Mouse (Mus musculus) neural tube, embryonic 12.5 days (tissue): ENCODE data around the gene Gm10031. TPM values are rescaled to one million over a fixed set of nuclear protein-coding genes. Genes with fewer than 3 reads are reported as not detected.
"Not testable (repeated sequence)": the region's sequence is repeated elsewhere in the genome, so short reads cannot be mapped to it uniquely, and the experiment has no call there.

Source experiments
- ATAC-seq: fragments of 200-750 bp; cut with Nextera tagmentation; 2 replicates; pipeline ENCODE4 v1.8.0; 2017; ENCODE audit warnings: low read depth, mild to moderate bottlenecking, moderate TSS enrichment, moderate library complexity; ENCODE audit not compliant: low FRiP score
- H3K27ac ChIP-seq: fragments of 300-500 bp; sonication (generic); 2 replicates; pipeline ENCODE4 v1.5.1; 2016
- H3K27me3 ChIP-seq: fragments of 300-500 bp; sonication (generic); replicated peaks from 2 replicates; pipeline ENCODE4 v1.6.1; 2016; ENCODE audit warnings: mild to moderate bottlenecking
- H3K36me3 ChIP-seq: fragments of 300-500 bp; sonication (generic); 2 replicates; pipeline ENCODE4 v1.6.1; 2016; ENCODE audit warnings: mild to moderate bottlenecking
- H3K4me1 ChIP-seq: fragments of 300-500 bp; sonication (generic); 2 replicates; pipeline ENCODE4 v1.6.1; 2016
- H3K4me2 ChIP-seq: fragments of 300-500 bp; sonication (generic); replicated peaks from 2 replicates; pipeline ENCODE4 v1.6.1; 2016; ENCODE audit warnings: mild to moderate bottlenecking
- H3K4me3 ChIP-seq: fragments of 300-500 bp; sonication (generic); 2 replicates; pipeline ENCODE4 v1.5.1; 2016
- H3K9ac ChIP-seq: fragments of 300-500 bp; sonication (generic); 2 replicates; pipeline ENCODE4 v1.6.1; 2016; ENCODE audit warnings: mild to moderate bottlenecking
- H3K9me3 ChIP-seq: fragments of 300-500 bp; sonication (generic); 2 replicates; pipeline ENCODE4 v1.6.1; 2016; ENCODE audit warnings: mild to moderate bottlenecking
- WGBS: fragments of 180-500 bp; shearing (Covaris S2); methylation state at CpG from one replicate; pipeline ENCODE4 v1.1.7; 2016; 5-methylcytosine and 5-hydroxymethylcytosine counted together
- polyA plus RNA-seq: library from polyadenylated mRNA; unstranded; fragments of >200 nt; fragmentation: Nextera tagmentation; extraction: Ambion mirVana; gene quantifications from 2 replicates; pipeline ENCODE4 v1.2.1, GENCODE M21; 2016

Gene Gm10031
- polyA plus RNA-seq, 1 experiment from 2014 or later, result 0.55 TPM

DNA sequence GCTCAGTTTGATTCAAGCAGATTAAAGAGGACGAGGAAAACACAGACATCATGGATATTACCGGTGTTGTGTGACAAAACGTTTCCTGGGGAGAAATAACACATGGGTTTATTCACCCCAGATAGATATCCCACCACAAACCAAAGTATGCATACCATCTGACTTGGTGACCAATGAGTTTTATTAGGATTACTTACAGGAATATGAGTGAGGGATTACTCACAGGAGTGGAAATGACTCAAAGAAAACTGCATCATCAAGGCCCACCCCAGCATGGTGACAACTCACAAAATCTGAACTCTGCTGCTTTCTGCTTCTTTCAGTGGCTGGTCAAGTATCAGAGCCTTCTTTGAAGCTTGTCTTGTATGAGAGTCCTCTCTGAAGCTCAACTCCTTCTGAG, 16.1 kb upstream of the Gm10031 start:
- no peak for ATAC-seq
- Histone ChIP-seq H3K27ac (no peak overlapping the region), H3K27me3 (no peaks in the 10 kb centered on the region), H3K9ac (no peak overlapping the region), H3K4me1 (no peaks in the 10 kb centered on the region), H3K4me3 (no peak overlapping the region), H3K36me3 (no peaks in the 10 kb centered on the region), H3K4me2 (no peak overlapping the region), H3K9me3 (no peaks in the 10 kb centered on the region)
- 84% methylated on average over 3 of the region's 3 CpGs for WGBS

DNA sequence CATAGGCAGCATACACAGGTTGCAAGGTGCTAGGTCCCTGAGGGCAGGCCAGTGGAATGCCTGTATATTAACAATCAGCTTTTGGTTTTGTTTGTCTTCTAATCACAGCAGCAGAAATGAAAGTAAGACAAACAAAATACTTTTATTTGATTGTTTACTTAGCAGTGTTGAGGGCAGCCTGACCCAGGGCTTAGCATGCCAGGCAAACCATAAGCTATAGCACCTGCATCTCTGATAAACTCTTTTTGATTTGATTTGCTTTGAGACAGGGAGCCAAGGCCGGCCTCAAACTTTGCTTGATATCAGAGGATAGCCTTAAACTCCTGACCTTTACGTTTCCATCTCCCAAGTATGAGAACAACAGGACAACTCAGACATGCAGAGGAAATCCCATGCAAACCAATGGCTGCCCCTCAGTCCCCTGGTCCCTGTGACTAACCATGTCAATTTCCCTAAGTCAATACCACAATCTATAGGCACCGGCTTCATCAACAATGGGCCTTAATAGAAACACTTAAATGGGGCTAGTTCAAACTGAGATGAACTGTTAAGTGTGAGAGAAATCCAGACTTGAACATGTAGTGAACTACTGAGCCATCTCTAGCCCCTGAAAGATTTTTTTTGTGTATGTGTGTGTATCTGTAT, 3.6 kb upstream of the Gm10031 start:
- Histone ChIP-seq H3K36me3 (no peaks in the 10 kb centered on the region), H3K4me3 (no peak overlapping the region), H3K27me3 (no peaks in the 10 kb centered on the region), H3K4me1 (no peaks in the 10 kb centered on the region), H3K9me3 (no peaks in the 10 kb centered on the region), H3K27ac (no peak overlapping the region), H3K4me2 (no peak overlapping the region), H3K9ac (no peak overlapping the region)
- ATAC-seq, result no peak
- WGBS, result 87% methylated on average over 3 of the region's 3 CpGs

DNA sequence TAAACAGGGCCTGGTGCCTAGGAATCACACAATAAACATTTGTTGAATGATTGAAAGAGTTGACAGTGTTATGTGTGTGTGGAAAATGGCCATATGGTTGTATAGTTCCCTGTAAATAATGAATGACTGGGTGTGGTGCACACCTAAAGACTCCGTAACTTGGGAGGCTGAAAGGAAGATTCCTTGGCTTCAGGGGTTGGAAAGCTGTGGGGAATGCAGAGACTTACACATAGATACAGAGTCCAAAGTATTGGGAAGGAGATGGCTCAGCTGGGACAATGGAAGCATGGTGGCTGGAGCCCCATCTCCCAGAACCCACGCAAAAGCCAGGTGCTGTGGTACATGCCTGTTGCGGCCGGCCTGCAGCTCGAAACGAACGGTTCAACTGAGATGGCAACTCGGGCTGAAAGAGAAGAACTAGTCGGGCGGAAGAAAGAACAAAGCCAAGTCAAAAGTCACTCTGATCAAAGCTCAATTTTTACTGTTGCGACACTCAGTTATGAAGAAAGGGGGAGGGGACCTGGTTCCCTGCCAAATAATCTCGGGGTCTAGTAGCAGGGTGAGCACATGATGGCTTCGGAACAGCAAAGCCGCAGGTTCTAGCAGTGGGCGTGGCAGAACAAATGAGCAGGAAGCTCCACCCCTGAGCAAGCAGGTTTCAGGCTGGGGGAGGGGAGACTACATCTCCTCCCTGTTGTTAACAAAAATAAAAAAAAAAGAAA, 1.9 kb upstream of the Gm10031 start:
- Histone ChIP-seq H3K27ac (no peak overlapping the region), H3K27me3 (no peaks in the 10 kb centered on the region), H3K4me2 (no peak overlapping the region), H3K36me3 (no peaks in the 10 kb centered on the region), H3K4me1 (no peaks in the 10 kb centered on the region), H3K9ac (no peak overlapping the region), H3K9me3 (no peaks in the 10 kb centered on the region), H3K4me3 (no peak overlapping the region)
- ATAC-seq, result no peak
- 49% methylated on average over 15 of the region's 15 CpGs for WGBS

DNA sequence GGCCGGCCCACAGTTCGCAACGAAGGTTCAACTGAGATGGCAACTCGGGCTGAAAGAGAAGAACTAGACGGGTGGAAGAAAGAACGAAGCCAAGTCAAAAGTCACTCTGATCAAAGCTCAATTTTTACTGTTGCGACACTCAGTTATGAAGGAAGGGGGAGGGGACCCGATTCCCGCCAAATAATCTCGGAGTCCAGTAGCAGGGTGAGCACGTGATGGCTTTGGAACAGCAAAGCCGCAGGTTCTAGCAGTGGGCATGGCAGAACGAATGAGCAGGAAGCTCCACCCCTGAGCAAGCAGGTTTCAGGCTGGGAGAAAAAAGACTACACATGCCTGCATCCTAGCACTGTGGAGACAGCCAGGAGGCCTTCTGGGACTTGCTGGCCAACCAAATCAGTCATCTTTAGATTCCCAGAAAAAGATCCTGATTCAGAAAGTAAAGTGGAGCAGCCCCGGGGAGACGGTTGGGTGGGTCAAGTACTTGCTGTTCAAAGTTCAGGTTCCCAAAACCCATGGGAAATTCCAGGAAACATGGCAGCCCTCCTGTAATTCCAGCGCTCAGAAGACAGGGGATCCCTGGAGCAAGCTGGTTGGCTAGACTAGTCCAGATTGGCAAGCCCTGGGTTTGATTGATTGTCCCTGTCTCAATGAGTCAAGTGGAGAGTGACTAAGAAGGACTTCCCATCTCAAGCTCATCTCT, 8.8 kb downstream of the Gm10031 start:
- 87% methylated on average over 16 of the region's 16 CpGs for whole genome bisulfite sequencing
- H3K4me3 ChIP-seq, H3K36me3 ChIP-seq, H3K27me3 ChIP-seq, H3K4me2 ChIP-seq, H3K9ac ChIP-seq, H3K9me3 ChIP-seq, H3K4me1 ChIP-seq, H3K27ac ChIP-seq, ATAC-seq: not testable (repeated sequence)

DNA sequence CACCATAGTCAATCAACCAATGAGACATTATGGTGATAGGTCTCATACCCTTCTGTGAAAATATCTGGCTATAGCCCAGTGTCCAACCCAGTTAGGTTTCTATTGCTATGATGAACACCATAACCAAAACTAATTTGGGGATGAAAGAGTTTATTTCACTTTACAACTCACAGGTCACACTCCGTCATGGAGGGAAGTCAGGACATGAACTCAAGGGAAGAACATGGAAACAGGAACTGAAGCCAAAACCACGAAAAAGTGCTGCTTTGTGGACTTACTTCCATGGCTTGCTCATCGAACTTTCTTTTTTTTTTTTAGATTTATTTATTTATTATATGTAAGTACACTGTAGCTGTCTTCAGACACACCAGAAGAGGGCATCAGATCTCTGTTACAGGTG, 9.7 kb downstream of the Gm10031 start:
- 95% methylated on average over 3 of the region's 3 CpGs for WGBS
- Histone ChIP-seq H3K27ac (no peak overlapping the region), H3K4me2 (no peak overlapping the region), H3K4me3 (no peak overlapping the region), H3K36me3 (no peaks in the 10 kb centered on the region), H3K27me3 (no peaks in the 10 kb centered on the region), H3K9me3 (no peaks in the 10 kb centered on the region), H3K4me1 (no peaks in the 10 kb centered on the region), H3K9ac (no peak overlapping the region)
- no peak for ATAC-seq

DNA sequence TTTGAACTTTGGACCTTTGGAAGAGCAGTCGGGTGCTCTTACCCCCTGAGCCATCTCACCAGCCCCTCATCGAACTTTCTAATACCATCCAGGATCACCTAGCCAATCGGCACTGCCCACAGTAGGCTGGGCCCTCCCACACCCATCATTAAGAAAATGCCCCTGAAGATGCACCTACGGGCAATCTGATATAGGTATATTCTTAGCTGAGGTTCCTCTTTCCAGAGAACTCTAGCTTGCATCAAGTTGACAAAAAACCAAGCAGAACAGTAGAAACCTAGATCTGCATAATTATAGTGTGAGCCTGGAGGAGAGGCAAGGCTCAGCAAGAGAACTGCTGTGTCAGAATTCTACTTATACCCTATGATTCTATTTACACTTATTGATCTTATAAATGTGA, 10.1 kb downstream of the Gm10031 start:
- Histone ChIP-seq H3K4me1 (no peaks in the 10 kb centered on the region), H3K4me2 (no peak overlapping the region), H3K27ac (no peak overlapping the region), H3K36me3 (no peaks in the 10 kb centered on the region), H3K9me3 (no peaks in the 10 kb centered on the region), H3K4me3 (no peak overlapping the region), H3K9ac (no peak overlapping the region), H3K27me3 (no peaks in the 10 kb centered on the region)
- 90% methylated on average over 4 of the region's 4 CpGs for WGBS
- ATAC-seq, result no peak

DNA sequence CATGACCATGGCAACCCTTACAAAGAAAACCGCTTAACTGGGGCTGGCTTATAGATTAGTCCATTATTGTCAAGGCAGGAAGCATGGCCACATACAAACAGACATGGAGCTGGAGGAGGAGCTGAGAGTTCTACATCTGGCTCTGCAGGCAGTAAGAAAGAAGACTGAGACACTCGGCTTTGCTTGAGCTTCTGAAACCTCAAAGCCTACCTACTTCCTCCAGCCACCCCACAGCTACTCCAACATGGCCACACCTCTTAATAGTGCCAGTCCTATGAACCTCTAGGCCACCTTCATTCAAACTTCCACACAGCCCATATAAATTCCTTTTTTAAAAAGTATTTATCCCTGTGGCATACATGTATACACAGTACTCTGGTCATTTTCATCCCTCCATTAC, 13.2 kb downstream of the Gm10031 start:
- Histone ChIP-seq H3K4me3 (no peak overlapping the region), H3K27me3 (no peaks in the 10 kb centered on the region), H3K4me1 (no peaks in the 10 kb centered on the region), H3K9me3 (no peaks in the 10 kb centered on the region), H3K27ac (no peak overlapping the region), H3K9ac (no peak overlapping the region), H3K36me3 (no peaks in the 10 kb centered on the region), H3K4me2 (no peak overlapping the region)
- WGBS, result 67% methylated on average over 2 of the region's 2 CpGs
- no peak for ATAC-seq

- no peaks in the 10 kb centered on the region for H3K36me3 ChIP-seq
- no peaks in the 10 kb centered on the region for H3K27me3 ChIP-seq
- WGBS, result 91% methylated on average over 6 of the region's 6 CpGs
- no peak for ATAC-seq
- H3K27ac ChIP-seq, result no peak overlapping the region
- no peak overlapping the region for H3K9ac ChIP-seq
- H3K9me3 ChIP-seq, result no peaks in the 10 kb centered on the region
- no peak overlapping the region for H3K4me2 ChIP-seq
- H3K4me3 ChIP-seq, result no peak overlapping the region
- H3K4me1 ChIP-seq, result no peaks in the 10 kb centered on the region
Measured at GRCm38 (mm10) chr1:156537701-156538100, 13.9 kb downstream of the Gm10031 start.

- Histone ChIP-seq H3K27ac (no peak overlapping the region), H3K9me3 (no peaks in the 10 kb centered on the region), H3K27me3 (no peaks in the 10 kb centered on the region), H3K4me3 (no peak overlapping the region), H3K36me3 (no peaks in the 10 kb centered on the region), H3K4me2 (no peak overlapping the region), H3K4me1 (no peaks in the 10 kb centered on the region), H3K9ac (no peak overlapping the region)
- ATAC-seq, result no peak
- 91% methylated on average over 3 of the region's 3 CpGs for WGBS
Measured at GRCm38 (mm10) chr1:156538382-156538781, 14.6 kb downstream of the Gm10031 start.

- H3K9ac ChIP-seq, result no peak overlapping the region
- no peak overlapping the region for H3K4me2 ChIP-seq
- H3K4me1 ChIP-seq, result no peaks in the 10 kb centered on the region
- no peaks in the 10 kb centered on the region for H3K36me3 ChIP-seq
- H3K9me3 ChIP-seq, result no peaks in the 10 kb centered on the region
- WGBS, result 50% methylated on average over 4 of the region's 4 CpGs
- no peaks in the 10 kb centered on the region for H3K27me3 ChIP-seq
- ATAC-seq, result no peak
- no peak overlapping the region for H3K27ac ChIP-seq
- H3K4me3 ChIP-seq, result no peak overlapping the region
Measured at GRCm38 (mm10) chr1:156539787-156540560, 16.2 kb downstream of the Gm10031 start.

DNA sequence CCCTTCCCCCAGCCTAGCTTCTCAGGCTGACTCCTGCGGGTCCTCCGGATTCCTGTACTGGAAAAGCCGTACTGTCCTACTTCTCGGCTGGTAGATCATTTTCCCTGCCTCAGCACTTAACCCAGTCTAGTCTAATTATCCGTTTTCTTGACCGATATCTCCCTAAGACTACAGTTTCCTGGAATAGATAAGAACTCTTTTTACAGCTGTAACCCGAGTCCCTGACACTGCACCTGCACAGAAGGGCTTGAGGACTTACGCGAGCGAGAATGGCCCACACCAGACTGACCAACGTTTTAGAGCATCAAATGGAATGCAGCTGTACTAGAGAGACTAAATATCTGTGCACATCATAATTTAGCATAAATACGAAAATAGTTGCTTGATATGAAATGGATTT, 20.2 kb downstream of the Gm10031 start:
- Histone ChIP-seq H3K4me3 (no peak overlapping the region), H3K4me1 (no peaks in the 10 kb centered on the region), H3K4me2 (no peak overlapping the region), H3K36me3 (no peaks in the 10 kb centered on the region), H3K27me3 (no peaks in the 10 kb centered on the region), H3K9ac (no peak overlapping the region), H3K9me3 (no peaks in the 10 kb centered on the region), H3K27ac (no peak overlapping the region)
- ATAC-seq, result no peak
- 39% methylated on average over 12 of the region's 12 CpGs for WGBS
